Mouse (Mus musculus) myocyte (in vitro differentiated cells): ENCODE data around the gene Zbtb24.

ENCODE experiments used
- CEBPB ChIP-seq: IDR thresholded peaks from 2 replicates; pipeline ENCODE4 v1.6.1; 2011; ENCODE audit warnings: mild to moderate bottlenecking, moderate library complexity; ENCODE audit not compliant: poor library complexity, insufficient read depth, severe bottlenecking
- MAX ChIP-seq: IDR thresholded peaks from one replicate; pipeline ENCODE4 v1.6.1; 2011; ENCODE audit warnings: low read depth, mild to moderate bottlenecking, control low read depth
- MYOD1 ChIP-seq, 3 experiments: IDR thresholded peaks; one replicate each; pipeline ENCODE4 v1.6.1; 2011; ENCODE audit warnings: control low read depth in 2 of 3, low read depth in 2 of 3, mild to moderate bottlenecking in 2 of 3, moderate library complexity in 1 of 3; ENCODE audit not compliant: insufficient read length in 2 of 3, control insufficient read depth in 1 of 3
- POLR2A ChIP-seq: IDR thresholded peaks from one replicate; pipeline ENCODE4 v1.6.1; 2011; ENCODE audit warnings: low read depth, mild to moderate bottlenecking, control low read depth, moderate library complexity; ENCODE audit not compliant: insufficient read length
- POLR2AphosphoS2 ChIP-seq: IDR thresholded peaks from one replicate; pipeline ENCODE4 v1.6.1; 2011; ENCODE audit warnings: low read depth, control low read depth; ENCODE audit not compliant: insufficient read length

GRCm38 (mm10) chr10:41482446-41482845 is 32.3 kb downstream of the Zbtb24 start:
- no peak for TF ChIP-seq MYOD1 (IDR thresholded peaks at IDR 0.05; ENCODE audit: control insufficient read depth in 1 of 3, insufficient read length in 2 of 3, low read depth in 2 of 3)
- TF ChIP-seq POLR2A = no peak
- no peak for TF ChIP-seq CEBPB
- no peak for TF ChIP-seq MAX
- no peak for TF ChIP-seq POLR2AphosphoS2
